Comparison of ENCODE assay signal across 27 mouse cellular contexts in genomic region chr8:8794711-8795110, GRCm38 (mm10).
DNase-seq lines count a peak whose midpoint lies in the region; ATAC-seq and TF ChIP-seq lines count a peak whose summit lies in the region.
"Had no signal": no experiment of that assay in that cellular context is flagged by ENCODE, and none has a peak within 500 bp of the region (broad histone marks: within the 10 kb centered on the region; RNA-seq: fewer than 3 reads in every experiment).

No protein-coding gene starts in this region.

- ATAC-seq in kidney, postnatal 0 days (replicated peaks; ENCODE audit: low FRiP score, low read depth), result no peak
- ATAC-seq in lung, postnatal 0 days, result peak; percentile 65
- no peak for ATAC-seq in embryonic facial prominence, embryonic 14.5 days (ENCODE audit: low read depth)
- ATAC-seq: activated CD4-positive, CD25-positive, alpha-beta regulatory T cell, adult 4 months; forebrain, embryonic 13.5 days; inflammation-experienced regulatory T-cells, adult 6 months; midbrain, embryonic 15.5 days had no signal

- H3K36me3 ChIP-seq in kidney, postnatal 0 days (ENCODE audit: insufficient read depth, low read length), result no peaks in the 10 kb centered on the region
- H3K36me3 ChIP-seq in lung, postnatal 0 days (ENCODE audit: insufficient read depth, low read length), result no peaks in the 10 kb centered on the region
- no peaks in the 10 kb centered on the region for H3K36me3 ChIP-seq in embryonic facial prominence, embryonic 14.5 days (ENCODE audit: control insufficient read depth, insufficient read depth, low read length)
- H3K36me3 ChIP-seq: heart, embryonic 13.5 days; hindbrain, embryonic 15.5 days; limb, embryonic 15.5 days; liver, embryonic 13.5 days; lung, embryonic 15.5 days; midbrain, embryonic 15.5 days had no signal

- no peaks in the 10 kb centered on the region for H3K9me3 ChIP-seq in kidney, postnatal 0 days (replicated peaks; ENCODE audit: low read length)
- H3K9me3 ChIP-seq in lung, postnatal 0 days (ENCODE audit: low read length), result no peaks in the 10 kb centered on the region
- H3K9me3 ChIP-seq in embryonic facial prominence, embryonic 14.5 days (ENCODE audit: control insufficient read depth, low read length), result no peaks in the 10 kb centered on the region
- H3K9me3 ChIP-seq: forebrain, embryonic 13.5 days; heart, embryonic 13.5 days; hindbrain, embryonic 15.5 days; limb, embryonic 15.5 days; liver, embryonic 13.5 days; lung, embryonic 15.5 days; midbrain, embryonic 15.5 days had no signal

- no peaks in the 10 kb centered on the region for H3K4me1 ChIP-seq in kidney, postnatal 0 days (replicated peaks; ENCODE audit: insufficient read depth, low read length)
- H3K4me1 ChIP-seq in lung, postnatal 0 days (ENCODE audit: insufficient read depth, low read depth, low read length), result no peaks in the 10 kb centered on the region
- no peaks in the 10 kb centered on the region; the same call in 1 of the 2 replicates for H3K4me1 ChIP-seq in lung, adult 2 months (ENCODE audit: control insufficient read depth, insufficient read depth, low read length)
- H3K4me1 ChIP-seq in embryonic facial prominence, embryonic 14.5 days (ENCODE audit: control insufficient read depth, insufficient read depth, low read length), result peaks cover 4% of the 10 kb centered on the region; the same call in 1 of the 2 replicates
- H3K4me1 ChIP-seq: forebrain, embryonic 13.5 days; hindbrain, embryonic 15.5 days; liver, embryonic 13.5 days had no signal

- no peak for TF ChIP-seq CTCF in kidney, postnatal 0 days (IDR thresholded peaks at IDR 0.05; ENCODE audit: low read depth)
- no peak for TF ChIP-seq CTCF in lung, postnatal 0 days (IDR thresholded peaks at IDR 0.05)
- TF ChIP-seq CTCF in lung, adult 2 months (IDR thresholded peaks at IDR 0.05; ENCODE audit: insufficient read depth, low read length), result no peak

- no peak overlapping the region for H3K9ac ChIP-seq in kidney, postnatal 0 days (ENCODE audit: low read depth, low read length)
- no peak overlapping the region for H3K9ac ChIP-seq in lung, postnatal 0 days (replicated peaks; ENCODE audit: low read depth)
- no peak overlapping the region for H3K9ac ChIP-seq in embryonic facial prominence, embryonic 14.5 days (ENCODE audit: low read depth, low read length)
- H3K9ac ChIP-seq: forebrain, embryonic 13.5 days; heart, embryonic 13.5 days; hindbrain, embryonic 15.5 days; limb, embryonic 15.5 days; liver, embryonic 13.5 days; lung, embryonic 15.5 days; midbrain, embryonic 15.5 days had no signal

- no peak for TF ChIP-seq POLR2A in lung, adult 2 months (IDR thresholded peaks at IDR 0.05; ENCODE audit: borderline replicate concordance, extremely low read depth, low read depth, low read length)

- WGBS in kidney, postnatal 0 days, result 16% methylated on average over 6 of the region's 6 CpGs
- 43% methylated on average over 6 of the region's 6 CpGs for WGBS in lung, postnatal 0 days
- 34% methylated on average over 6 of the region's 6 CpGs for WGBS in lung, adult 2 months
- 51% methylated on average over 6 of the region's 6 CpGs for WGBS in embryonic facial prominence, embryonic 14.5 days

- no peak overlapping the region for H3K4me3 ChIP-seq in kidney, postnatal 0 days (replicated peaks; ENCODE audit: low read depth, low read length)
- H3K4me3 ChIP-seq in lung, postnatal 0 days (ENCODE audit: low read depth, low read length), result no peak overlapping the region
- H3K4me3 ChIP-seq in lung, adult 2 months (replicated peaks; ENCODE audit: extremely low read depth, low read depth, low read length), result no peak overlapping the region
- H3K4me3 ChIP-seq in embryonic facial prominence, embryonic 14.5 days (ENCODE audit: low read depth, low read length), result no peak overlapping the region
- H3K4me3 ChIP-seq: forebrain, embryonic 13.5 days; heart, embryonic 13.5 days; hindbrain, embryonic 15.5 days; limb, embryonic 15.5 days; liver, embryonic 13.5 days; lung, embryonic 15.5 days; midbrain, embryonic 15.5 days had no signal

- no peak overlapping the region for H3K27ac ChIP-seq in kidney, postnatal 0 days
- no peak overlapping the region for H3K27ac ChIP-seq in lung, postnatal 0 days (ENCODE audit: low read length)
- H3K27ac ChIP-seq in embryonic facial prominence, embryonic 14.5 days (replicated peaks; ENCODE audit: low read depth, low read length), result no peak overlapping the region
- H3K27ac ChIP-seq: forebrain, embryonic 13.5 days; heart, embryonic 13.5 days; hindbrain, embryonic 15.5 days; limb, embryonic 15.5 days; liver, embryonic 13.5 days; lung, embryonic 15.5 days; macrophage; midbrain, embryonic 15.5 days had no signal

- DNase-seq in kidney, postnatal 0 days (ENCODE audit: low spot score), result peak; percentile 78
- no peak for DNase-seq in kidney, postnatal 25 days
- peak; percentile 29 for DNase-seq in lung, postnatal 0 days (ENCODE audit: low spot score)
- DNase-seq in lung, adult 2 months, result no peak
- peak; percentile 53 for DNase-seq in embryonic facial prominence, embryonic 14.5 days (ENCODE audit: low spot score)
- peak; percentile 44 for DNase-seq in mesoderm, embryonic 11.5 days (ENCODE audit: low read depth, low spot score)
- DNase-seq: adrenal gland, adult 2 months; adrenal gland, postnatal 36 days; B cell, adult 2 months; cerebellum, adult 18-20 months; cerebellum, postnatal 10 days; gastrocnemius, postnatal 10 days; heart, postnatal 10 days; layer of hippocampus, postnatal 36 days; left cerebral cortex, postnatal 4 days; liver, embryonic 13.5 days; right cerebral cortex, postnatal 4 days; thymus, postnatal 4 days had no signal

- peak; percentile 82 for TF ChIP-seq EP300 in lung, postnatal 0 days (IDR thresholded peaks at IDR 0.05)

- H3K4me2 ChIP-seq in kidney, postnatal 0 days (ENCODE audit: low read length), result no peak overlapping the region
- H3K4me2 ChIP-seq in lung, postnatal 0 days (replicated peaks; ENCODE audit: low read depth, low read length), result no peak overlapping the region
- H3K4me2 ChIP-seq in embryonic facial prominence, embryonic 14.5 days (ENCODE audit: low read depth, low read length), result no peak overlapping the region
- H3K4me2 ChIP-seq: forebrain, embryonic 13.5 days; heart, embryonic 13.5 days; hindbrain, embryonic 15.5 days; limb, embryonic 15.5 days; liver, embryonic 13.5 days; lung, embryonic 15.5 days; midbrain, embryonic 15.5 days had no signal

- no peaks in the 10 kb centered on the region for H3K27me3 ChIP-seq in kidney, postnatal 0 days (ENCODE audit: insufficient read depth, low read length)
- no peaks in the 10 kb centered on the region for H3K27me3 ChIP-seq in lung, postnatal 0 days (replicated peaks; ENCODE audit: insufficient read depth, low read length)
- H3K27me3 ChIP-seq in embryonic facial prominence, embryonic 14.5 days (replicated peaks; ENCODE audit: control insufficient read depth, insufficient read depth, low read length), result no peaks in the 10 kb centered on the region
- H3K27me3 ChIP-seq: forebrain, embryonic 13.5 days; heart, embryonic 13.5 days; hindbrain, embryonic 15.5 days; limb, embryonic 15.5 days; liver, embryonic 13.5 days; lung, embryonic 15.5 days; midbrain, embryonic 15.5 days had no signal

Comparison
In these comparisons a context has a peak if more than half of its experiments do, and no peak if none do; other contexts are left out.
1. DNase-seq: peak in kidney, postnatal 0 days (single experiment), lung, postnatal 0 days (single experiment), embryonic facial prominence, embryonic 14.5 days (single experiment) and mesoderm, embryonic 11.5 days (single experiment); none in kidney, postnatal 25 days (0 of 2) and lung, adult 2 months (single experiment).